Comparison of ENCODE assay signal across 15 mouse cellular contexts in the genomic region with DNA sequence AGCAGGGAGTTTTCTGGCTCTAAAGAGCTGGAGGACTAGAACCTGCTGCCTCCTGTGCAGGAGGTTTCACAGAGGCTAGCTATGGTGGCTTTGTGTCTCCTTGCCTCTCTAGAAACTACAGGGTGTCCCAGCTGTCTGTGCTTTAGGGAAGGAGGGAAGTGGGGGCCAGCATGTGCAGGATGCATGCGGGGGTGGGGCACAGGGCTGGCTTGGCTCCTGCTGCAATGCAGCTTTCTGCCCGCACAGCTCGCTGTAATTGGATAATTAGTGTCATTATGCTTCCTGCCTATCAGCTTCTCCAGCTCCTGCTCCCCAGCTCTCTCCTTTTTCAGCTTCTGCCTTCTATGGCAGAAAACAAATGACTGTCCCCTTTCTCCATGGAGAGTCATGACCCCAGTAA. TPM values are rescaled to one million over a fixed set of nuclear protein-coding genes. Genes with fewer than 3 reads are reported as not detected.
DNase-seq lines count a peak whose midpoint lies in the region; ATAC-seq and TF ChIP-seq lines count a peak whose summit lies in the region.
"Had no signal": no experiment of that assay in that cellular context is flagged by ENCODE, and none has a peak within 500 bp of the region (broad histone marks: within the 10 kb centered on the region; RNA-seq: fewer than 3 reads in every experiment).

No protein-coding gene starts in this region.

- H3K4me1 ChIP-seq in forebrain, embryonic 13.5 days: peaks cover 3% of the 10 kb centered on the region; the same call in 1 of the 2 replicates
- H3K4me1 ChIP-seq in forebrain, embryonic 10.5 days: peaks cover 8% of the 10 kb centered on the region
- H3K4me1 ChIP-seq in heart, embryonic 11.5 days (ENCODE audit: control insufficient read depth, insufficient read depth, low read length): no peaks in the 10 kb centered on the region
- peaks cover 8% of the 10 kb centered on the region for H3K4me1 ChIP-seq in limb, embryonic 10.5 days
- H3K4me1 ChIP-seq: midbrain, embryonic 12.5 days had no signal

- no peaks in the 10 kb centered on the region for H3K36me3 ChIP-seq in forebrain, embryonic 13.5 days (ENCODE audit: poor library complexity, severe bottlenecking)
- no peaks in the 10 kb centered on the region for H3K36me3 ChIP-seq in forebrain, embryonic 10.5 days (replicated peaks)
- H3K36me3 ChIP-seq in heart, embryonic 11.5 days (ENCODE audit: control insufficient read depth, insufficient read depth, low read length): no peaks in the 10 kb centered on the region
- H3K36me3 ChIP-seq in limb, embryonic 10.5 days: no peaks in the 10 kb centered on the region
- H3K36me3 ChIP-seq: midbrain, embryonic 12.5 days had no signal

- H3K4me2 ChIP-seq in forebrain, embryonic 13.5 days: no peak overlapping the region
- no peak overlapping the region for H3K4me2 ChIP-seq in heart, embryonic 11.5 days
- H3K4me2 ChIP-seq: lung, embryonic 14.5 days; midbrain, embryonic 12.5 days had no signal

- WGBS in forebrain, embryonic 13.5 days: 33% methylated on average over 3 of the region's 3 CpGs
- WGBS in forebrain, embryonic 10.5 days: 3% methylated on average over 3 of the region's 3 CpGs
- 42% methylated on average over 3 of the region's 3 CpGs for WGBS in heart, embryonic 11.5 days (ENCODE audit: insufficient replicate concordance)
- 12% methylated on average over 3 of the region's 3 CpGs for WGBS in limb, embryonic 10.5 days

- no peaks in the 10 kb centered on the region for H3K9me3 ChIP-seq in forebrain, embryonic 13.5 days (replicated peaks)
- H3K9me3 ChIP-seq in forebrain, embryonic 10.5 days: no peaks in the 10 kb centered on the region
- H3K9me3 ChIP-seq in heart, embryonic 11.5 days (replicated peaks; ENCODE audit: control insufficient read depth, low read length): no peaks in the 10 kb centered on the region
- no peaks in the 10 kb centered on the region for H3K9me3 ChIP-seq in limb, embryonic 10.5 days (replicated peaks)
- H3K9me3 ChIP-seq: midbrain, embryonic 12.5 days had no signal

- no peak for TF ChIP-seq POLR2A in brain, embryonic 14.5 days (IDR thresholded peaks at IDR 0.05; ENCODE audit: borderline replicate concordance, extremely low read depth, insufficient read depth, insufficient read length, poor library complexity, severe bottlenecking)

- no peak for DNase-seq in forebrain, embryonic 10.5 days (ENCODE audit: extremely low spot score, low spot score)
- peak; percentile 71 for DNase-seq in brain, embryonic 14.5 days (ENCODE audit: low read depth)
- peak; percentile 42 to 80 for DNase-seq in left cerebral cortex, postnatal 25 days (ENCODE audit: low spot score in 2 of 2)
- no peak for DNase-seq in heart, postnatal 10 days
- DNase-seq in limb, embryonic 10.5 days (ENCODE audit: low spot score): no peak
- DNase-seq: gastrocnemius, postnatal 36 days; kidney, adult 18-20 months; lung, embryonic 14.5 days; thymus, adult 18-20 months had no signal

- no peak overlapping the region for H3K9ac ChIP-seq in forebrain, embryonic 13.5 days
- no peak overlapping the region for H3K9ac ChIP-seq in heart, embryonic 11.5 days (ENCODE audit: low read depth, low read length)
- H3K9ac ChIP-seq: lung, embryonic 14.5 days; midbrain, embryonic 12.5 days had no signal

- H3K27ac ChIP-seq in forebrain, embryonic 13.5 days: no peak overlapping the region
- no peak overlapping the region for H3K27ac ChIP-seq in forebrain, embryonic 10.5 days
- H3K27ac ChIP-seq in heart, embryonic 11.5 days (ENCODE audit: low read depth, low read length): no peak overlapping the region
- H3K27ac ChIP-seq in limb, embryonic 10.5 days: no peak overlapping the region
- H3K27ac ChIP-seq: midbrain, embryonic 12.5 days had no signal

- ATAC-seq in forebrain, embryonic 13.5 days: peak; percentile 75; the same call in 1 of the 2 replicates
- peak; percentile 86 for ATAC-seq in frontal cortex, adult (ENCODE audit: low TSS enrichment)
- no peak for ATAC-seq in heart, embryonic 11.5 days (replicated peaks; ENCODE audit: insufficient number of reproducible peaks, low FRiP score, low TSS enrichment)

- no peaks in the 10 kb centered on the region for H3K27me3 ChIP-seq in forebrain, embryonic 13.5 days
- peaks cover 69% of the 10 kb centered on the region for H3K27me3 ChIP-seq in forebrain, embryonic 10.5 days (ENCODE audit: poor library complexity, severe bottlenecking)
- H3K27me3 ChIP-seq in heart, embryonic 11.5 days (ENCODE audit: control insufficient read depth, insufficient read depth, low read length): peaks cover 10% of the 10 kb centered on the region
- H3K27me3 ChIP-seq in limb, embryonic 10.5 days (ENCODE audit: low read depth, poor library complexity, severe bottlenecking): peaks cover 86% of the 10 kb centered on the region

- no peak for TF ChIP-seq CTCF in brain, embryonic 14.5 days (IDR thresholded peaks at IDR 0.05; ENCODE audit: borderline replicate concordance, extremely low read depth, insufficient read depth, insufficient read length)

- intact Hi-C loops in left cerebral cortex, postnatal 25 days (cut with DNase I): loop anchor here (2.0 kb wide), 1 partner anchor 20 kb away; no protein-coding TSS in a partner anchor
- intact Hi-C loops in heart, postnatal 10 days (cut with DNase I): no loop called here

- no peak overlapping the region for H3K4me3 ChIP-seq in forebrain, embryonic 13.5 days
- no peak overlapping the region for H3K4me3 ChIP-seq in forebrain, embryonic 10.5 days
- no peak overlapping the region for H3K4me3 ChIP-seq in heart, embryonic 11.5 days (ENCODE audit: low read depth, low read length)
- no peak overlapping the region for H3K4me3 ChIP-seq in limb, embryonic 10.5 days
- H3K4me3 ChIP-seq: midbrain, embryonic 12.5 days had no signal

RNA-seq across cellular contexts. Expression of gene Atp2b3, which starts 10.0 kb away (rescaled TPM):
- polyA plus RNA-seq in forebrain, embryonic 13.5 days (2015; fragmentation: Nextera tagmentation; extraction: Ambion mirVana): 1.5 and 2.4 TPM in 2 replicates
- polyA plus RNA-seq in forebrain, embryonic 10.5 days (2016; fragmentation: Nextera tagmentation; extraction: Ambion mirVana): 0.06 and 0.10 TPM in 2 replicates
- polyA plus RNA-seq in brain, embryonic 14.5 days (2012; rRNA removed): 7.9 and 13.7 TPM in 2 replicates
- total RNA-seq in left cerebral cortex, postnatal 25 days (2021): 10 to 100 TPM; 94.7 to 95.0 TPM
- polyA plus RNA-seq in heart, embryonic 11.5 days (2014; fragmentation: Nextera tagmentation; extraction: Ambion mirVana): 0.10 and 0.25 TPM in 2 replicates
- total RNA-seq in heart, postnatal 10 days (2021): under 1 TPM in 1 of 2 experiments, not detected in 1; 0.15 TPM
- 0.05 and 0.06 TPM in 2 replicates for polyA plus RNA-seq in limb, embryonic 10.5 days (2016; fragmentation: Nextera tagmentation; extraction: Ambion mirVana)
- total RNA-seq: neutrophil, adult 5-6 weeks had no signal
- polyA plus RNA-seq: lung, embryonic 14.5 days; spleen, adult 2 months had no signal

RNA-seq across cellular contexts. Expression of gene Bgn, which starts 29.5 kb away (rescaled TPM):
- polyA plus RNA-seq in forebrain, embryonic 13.5 days (2015; fragmentation: Nextera tagmentation; extraction: Ambion mirVana): 10.2 and 11.7 TPM in 2 replicates
- polyA plus RNA-seq in forebrain, embryonic 10.5 days (2016; fragmentation: Nextera tagmentation; extraction: Ambion mirVana): 10.3 and 12.3 TPM in 2 replicates
- 39.3 and 83.1 TPM in 2 replicates for polyA plus RNA-seq in brain, embryonic 14.5 days (2012; rRNA removed)
- 10 to 100 TPM; 17.4 to 20.3 TPM for total RNA-seq in left cerebral cortex, postnatal 25 days (2021)
- polyA plus RNA-seq in heart, embryonic 11.5 days (2014; fragmentation: Nextera tagmentation; extraction: Ambion mirVana): 59.2 and 68.0 TPM in 2 replicates
- 100 to 1,000 TPM; 276 to 309 TPM for total RNA-seq in heart, postnatal 10 days (2021)
- polyA plus RNA-seq in limb, embryonic 10.5 days (2016; fragmentation: Nextera tagmentation; extraction: Ambion mirVana): 7.9 and 11.5 TPM in 2 replicates
- total RNA-seq: neutrophil, adult 5-6 weeks had no signal

RNA-seq across cellular contexts. Expression of gene Haus7, which starts 54.1 kb away (rescaled TPM):
- 78.9 and 81.2 TPM in 2 replicates for polyA plus RNA-seq in forebrain, embryonic 13.5 days (2015; fragmentation: Nextera tagmentation; extraction: Ambion mirVana)
- polyA plus RNA-seq in forebrain, embryonic 10.5 days (2016; fragmentation: Nextera tagmentation; extraction: Ambion mirVana): 87.8 and 88.7 TPM in 2 replicates
- polyA plus RNA-seq in brain, embryonic 14.5 days (2012; rRNA removed): 45.6 and 50.0 TPM in 2 replicates
- 1 to 10 TPM; 4.3 to 7.0 TPM for total RNA-seq in left cerebral cortex, postnatal 25 days (2021)
- polyA plus RNA-seq in heart, embryonic 11.5 days (2014; fragmentation: Nextera tagmentation; extraction: Ambion mirVana): 72.7 and 82.8 TPM in 2 replicates
- total RNA-seq in heart, postnatal 10 days (2021): 10 to 100 TPM; 14.5 to 16.3 TPM
- 98.4 and 102 TPM in 2 replicates for polyA plus RNA-seq in limb, embryonic 10.5 days (2016; fragmentation: Nextera tagmentation; extraction: Ambion mirVana)

Comparison
In these comparisons a context has a peak if more than half of its experiments do, and no peak if none do; other contexts are left out.
1. DNase-seq: peak in brain, embryonic 14.5 days (single experiment) and left cerebral cortex, postnatal 25 days (2 of 2); none in forebrain, embryonic 10.5 days (single experiment), heart, postnatal 10 days (0 of 2) and limb, embryonic 10.5 days (single experiment).